Mouse (Mus musculus) G1E-ER4 (cell line): ENCODE results near the gene 4933414I15Rik. TPM values are rescaled to one million over a fixed set of nuclear protein-coding genes. Genes with fewer than 3 reads are reported as not detected.

Experiments used
- GATA1 ChIP-seq: IDR thresholded peaks from one replicate; pipeline ENCODE4 v1.8.0; 2012; ENCODE audit warnings: low read length, inconsistent platforms
- polyA plus RNA-seq: library from polyadenylated mRNA; stranded (reverse); fragments of >175 nt; gene quantifications from 2 replicates; pipeline ENCODE4 v1.2.3, GENCODE M21; 2012

The 4933414I15Rik gene
- polyA plus RNA-seq, result not detected in 2 replicates

DNA sequence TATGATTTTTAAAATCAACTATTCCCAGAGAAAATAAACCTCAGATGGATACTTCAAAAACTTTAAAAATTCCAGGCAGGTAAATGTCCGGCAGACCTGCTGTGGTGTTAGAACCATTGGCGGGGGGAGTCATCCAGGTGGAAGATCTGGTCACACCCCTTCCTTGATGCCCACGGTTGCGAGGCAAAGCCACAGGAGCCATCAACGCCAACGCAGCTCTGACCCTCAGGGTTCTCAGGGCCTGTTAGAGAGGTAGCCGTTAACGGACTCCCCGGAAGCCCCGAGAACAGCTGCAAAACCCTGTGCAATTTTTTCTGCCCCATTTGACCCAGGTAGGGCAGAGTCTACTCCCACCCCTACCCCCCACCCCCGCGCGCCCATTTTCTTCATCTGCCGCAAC is at the start of gene 4933414I15Rik:
TSS of gene 4933414I15Rik (minus strand) at position 260 of the 400 bp plus-strand sequence.
- TF ChIP-seq GATA1, result no peak

DNA sequence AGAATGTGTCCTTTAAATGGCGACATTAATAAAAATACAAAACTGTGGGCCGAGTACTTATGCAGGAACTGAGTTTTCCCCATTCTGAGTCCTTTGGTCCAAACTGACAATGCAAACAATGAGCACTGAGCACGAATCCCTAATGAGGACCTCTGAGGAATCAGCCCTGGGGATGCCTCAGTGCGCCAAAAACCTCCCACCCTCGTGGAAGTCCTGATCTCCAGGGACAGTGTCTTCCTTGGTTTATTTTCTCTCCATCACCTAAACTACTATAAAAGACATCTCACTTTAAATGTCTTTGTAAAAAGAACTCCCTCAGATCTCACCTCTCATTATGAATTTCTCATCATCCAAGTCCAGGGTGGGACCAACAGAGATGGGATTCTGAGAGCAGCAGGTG is 38.1 kb upstream of the 4933414I15Rik start, which contains the start of gene Olfr1377:
TSS of gene Olfr1377 (plus strand) at position 301 of the 400 bp plus-strand sequence.
- no peak for TF ChIP-seq GATA1

DNA sequence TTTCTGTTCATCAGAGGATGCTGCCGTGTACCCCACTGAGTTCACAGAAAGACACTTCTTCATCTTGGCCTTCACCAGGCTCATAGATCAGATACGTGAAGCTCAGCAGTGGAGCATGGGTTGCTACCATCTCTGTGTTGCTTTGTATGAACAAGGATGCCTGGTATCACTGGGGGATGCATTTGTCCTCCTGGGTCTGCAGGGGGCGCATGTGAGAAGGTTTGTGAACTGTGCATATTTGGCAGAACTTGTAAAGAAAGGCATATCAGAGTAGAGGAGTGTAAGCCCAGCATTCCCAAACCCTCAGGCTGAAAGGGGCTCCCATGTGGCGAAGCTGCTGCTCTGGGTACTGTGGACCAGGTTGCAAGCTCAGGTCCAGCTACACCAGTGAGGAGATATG is 33.7 kb upstream of the 4933414I15Rik start:
- no peak for TF ChIP-seq GATA1

DNA sequence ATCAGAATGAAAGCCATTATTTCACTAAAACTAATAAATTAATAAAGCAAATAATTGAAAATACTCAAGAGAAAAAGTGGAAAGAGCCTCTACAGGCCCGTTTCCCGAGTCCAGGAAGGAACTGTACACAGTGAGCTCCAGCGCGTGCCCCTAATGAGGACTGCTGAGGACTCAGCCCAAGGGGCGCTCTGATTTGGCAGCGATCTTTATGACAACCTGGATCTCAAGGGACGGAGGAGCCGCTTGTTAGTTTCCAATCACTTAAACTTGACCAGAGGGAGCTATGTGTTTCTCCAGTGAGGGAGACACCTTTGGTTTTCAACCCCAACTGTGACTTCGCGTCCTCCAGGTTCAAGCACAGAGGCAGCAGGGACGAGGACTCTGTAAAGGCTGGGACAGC is 22.7 kb upstream of the 4933414I15Rik start, which contains the start of gene Olfr1378:
TSS of gene Olfr1378 (plus strand) at position 301 of the 400 bp plus-strand sequence.
- TF ChIP-seq GATA1, result no peak

DNA sequence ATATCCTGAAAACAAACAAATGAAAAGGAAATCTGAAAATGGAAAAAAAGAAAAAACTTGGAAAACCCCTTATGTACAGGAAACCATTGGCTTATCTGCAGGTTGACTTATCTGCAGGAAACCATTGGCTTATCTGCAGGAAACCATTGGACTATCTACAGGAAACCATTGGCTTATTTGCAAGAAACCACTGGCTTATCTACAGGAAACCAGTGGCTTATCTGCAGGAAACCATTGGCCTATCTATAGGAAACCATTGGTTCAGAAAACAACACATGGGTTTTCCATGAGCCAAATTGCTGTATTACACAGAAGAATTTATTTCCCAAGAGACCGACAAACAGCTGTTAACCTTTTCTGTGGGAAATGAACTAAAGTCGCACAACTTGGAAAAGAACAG is 21.3 kb upstream of the 4933414I15Rik start:
- TF ChIP-seq GATA1, result no peak

DNA sequence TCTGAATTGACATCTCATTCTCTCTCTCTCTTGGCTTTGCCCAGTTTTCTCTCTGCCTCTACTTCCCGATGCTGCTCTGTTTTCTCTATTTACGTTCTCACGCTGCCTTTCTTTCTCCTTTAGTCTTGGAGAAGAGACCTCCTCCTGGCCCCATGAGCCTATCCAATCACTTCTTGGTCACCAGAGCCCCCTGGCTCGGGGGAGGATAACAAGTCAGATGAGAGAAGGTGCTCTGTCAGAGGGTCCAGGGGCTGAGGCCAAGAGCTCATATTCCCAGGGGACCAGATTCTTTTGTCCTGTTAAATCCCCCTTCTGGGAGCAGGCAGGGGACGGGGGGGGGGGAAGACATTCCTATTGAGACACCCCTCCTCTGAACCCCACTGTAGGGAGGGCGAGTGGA is 10.1 kb upstream of the 4933414I15Rik start, which contains the start of gene Prop1:
TSS of gene Prop1 (minus strand) at position 101 of the 400 bp plus-strand sequence.
- TF ChIP-seq GATA1, result no peak

DNA sequence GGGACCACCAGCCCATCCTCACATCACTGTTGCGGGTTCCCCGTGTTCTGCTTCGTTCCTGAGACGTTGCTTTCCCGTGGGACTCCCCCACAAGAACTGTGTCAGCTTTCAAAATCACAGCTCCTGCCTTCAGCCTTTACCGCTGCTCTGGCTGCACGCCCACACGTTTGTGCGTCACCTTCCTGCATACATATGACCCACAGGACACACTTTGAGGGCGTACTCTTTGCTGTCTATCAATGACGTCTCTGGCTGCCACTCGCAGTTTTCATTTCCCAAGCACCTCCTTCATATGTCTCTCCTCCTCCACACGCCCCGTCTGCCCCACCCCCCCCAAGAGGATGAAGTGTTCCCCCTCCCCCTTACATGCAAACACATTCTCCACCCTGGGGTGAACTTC is 8.7 kb upstream of the 4933414I15Rik start:
- TF ChIP-seq GATA1, result no peak

DNA sequence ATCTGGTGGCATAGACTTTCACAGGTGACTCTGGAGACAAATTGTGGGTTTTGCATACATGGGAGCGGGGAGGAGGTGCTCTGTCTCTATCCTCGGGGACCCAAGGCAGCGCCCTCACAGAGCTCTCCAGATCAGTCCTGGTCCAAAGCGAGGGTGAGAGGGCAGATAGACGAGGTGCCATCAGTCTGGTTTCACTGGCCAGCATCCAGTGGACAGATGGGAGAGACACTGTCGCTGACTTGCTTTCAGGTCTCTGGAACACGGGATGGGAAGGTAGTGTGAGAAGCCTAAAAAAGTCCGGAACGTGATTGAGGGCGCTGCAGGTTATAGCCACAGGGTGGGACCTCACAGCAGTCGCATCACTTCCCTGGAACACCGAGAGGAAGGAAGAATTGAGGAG is 1.2 kb downstream of the 4933414I15Rik start:
- TF ChIP-seq GATA1, result no peak

DNA sequence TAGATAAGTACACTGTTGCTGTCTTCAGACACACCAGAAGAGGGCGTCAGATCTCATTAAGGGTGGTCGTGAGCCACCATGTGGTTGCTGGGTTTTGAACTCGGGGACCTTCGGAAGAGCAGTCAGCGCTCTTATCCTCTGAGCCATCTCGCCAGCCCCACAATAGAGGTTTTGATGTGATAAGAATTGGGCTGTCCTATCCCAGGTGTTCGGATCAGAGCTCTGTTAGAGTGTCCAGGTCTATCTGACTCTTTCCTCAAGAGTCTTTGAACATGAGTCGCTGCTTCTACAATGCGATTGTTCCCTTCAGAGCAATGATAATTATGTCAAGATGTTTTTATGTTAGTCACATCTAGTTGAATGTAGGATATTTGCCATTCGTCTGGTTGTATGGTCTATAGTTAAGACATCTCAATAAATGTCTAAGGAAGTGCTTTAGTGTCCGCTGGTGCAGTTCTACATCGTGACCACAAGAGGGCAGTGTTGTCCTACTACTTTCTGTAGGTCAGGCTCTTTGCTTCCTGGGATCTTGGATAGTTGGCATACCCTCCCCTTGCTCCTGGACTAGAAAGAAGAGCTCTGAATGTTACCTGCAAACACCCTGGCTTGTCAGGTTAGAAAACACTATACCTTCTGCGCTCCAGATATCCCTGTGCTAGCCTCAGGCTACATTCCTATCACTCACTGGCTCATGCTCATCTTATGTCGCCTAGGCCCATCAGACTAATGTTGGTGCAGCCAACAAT is 3.8 kb downstream of the 4933414I15Rik start:
- TF ChIP-seq GATA1, result no peak

DNA sequence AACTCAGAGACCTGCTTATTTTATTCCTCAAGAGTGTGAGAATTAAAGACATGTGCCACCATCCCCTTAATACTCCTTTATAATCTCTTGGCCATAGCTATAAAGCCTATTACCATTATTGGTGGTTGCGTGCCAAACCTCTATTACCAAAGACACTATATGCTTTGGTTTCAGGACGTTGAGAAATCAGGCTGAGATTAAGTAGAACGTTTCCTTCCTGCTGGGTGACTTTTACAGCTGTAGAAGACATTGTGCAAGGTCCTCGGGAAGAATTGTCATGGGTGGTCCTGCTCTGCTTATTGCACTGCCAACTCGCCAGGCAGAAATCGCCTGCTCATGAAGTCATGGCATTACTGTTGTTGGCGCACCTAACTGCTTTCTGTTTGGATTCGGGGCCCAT is 5.1 kb downstream of the 4933414I15Rik start:
- no peak for TF ChIP-seq GATA1

DNA sequence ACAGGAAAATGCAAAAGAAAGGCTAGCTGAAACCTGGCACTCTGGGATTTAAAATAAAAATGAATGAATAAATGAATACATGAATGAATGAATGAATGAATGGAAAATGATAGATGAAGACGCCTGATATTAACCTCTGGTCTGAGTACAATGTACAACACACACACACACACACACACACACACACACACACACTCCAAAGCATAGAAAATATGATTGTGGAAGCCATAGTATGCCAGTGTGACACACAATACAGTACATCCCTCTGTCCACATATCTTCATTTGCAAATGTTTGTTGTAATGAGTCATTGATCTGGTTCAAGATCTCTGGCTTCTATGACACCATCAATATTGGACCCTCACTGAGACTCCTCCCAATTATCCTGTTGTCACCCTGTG is 11.5 kb downstream of the 4933414I15Rik start:
- TF ChIP-seq GATA1, result no peak

DNA sequence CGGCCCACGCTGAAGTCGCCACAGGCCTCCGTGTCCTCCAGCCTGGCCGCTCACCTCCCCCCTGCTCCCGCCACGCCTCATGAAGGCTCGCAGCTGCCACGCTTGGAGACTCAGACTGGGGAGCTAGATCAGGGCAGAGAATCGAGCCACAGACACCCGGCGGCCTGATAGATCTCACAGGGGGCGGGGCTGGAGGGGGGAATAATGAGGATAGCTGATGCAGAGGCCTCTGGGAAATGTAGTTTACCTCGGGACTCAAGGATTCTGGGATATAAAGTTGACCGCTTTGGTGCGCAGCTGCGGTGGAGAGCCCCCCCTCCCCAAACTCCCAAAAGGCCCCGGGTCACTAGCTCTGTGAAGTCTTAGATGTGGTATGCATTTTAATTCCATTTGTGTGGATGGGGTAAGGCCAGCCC is 12.1 kb downstream of the 4933414I15Rik start, which contains the start of gene Zfp354b:
TSS of gene Zfp354b (minus strand) at position 183 of the 416 bp plus-strand sequence.
- TF ChIP-seq GATA1, result no peak

DNA sequence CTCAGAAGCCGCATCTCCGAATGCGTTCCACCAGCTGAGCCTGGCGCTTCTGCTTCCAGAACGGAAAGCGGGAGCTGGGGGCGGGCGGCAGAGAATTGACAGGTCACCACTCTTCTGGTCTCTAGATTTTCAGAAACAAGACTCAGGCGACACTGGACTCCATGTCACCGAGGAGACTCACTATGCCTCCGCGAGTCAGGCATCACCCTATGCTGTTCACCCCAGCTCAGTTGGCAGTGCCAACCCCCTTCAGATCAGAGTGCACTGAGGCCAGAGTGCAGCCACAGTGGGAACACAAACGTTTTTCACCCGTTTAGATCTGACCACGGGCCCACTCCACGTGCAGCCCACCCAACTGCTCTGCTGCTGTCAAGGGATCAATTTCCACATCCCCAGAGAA is 12.5 kb downstream of the 4933414I15Rik start:
- TF ChIP-seq GATA1, result no peak

DNA sequence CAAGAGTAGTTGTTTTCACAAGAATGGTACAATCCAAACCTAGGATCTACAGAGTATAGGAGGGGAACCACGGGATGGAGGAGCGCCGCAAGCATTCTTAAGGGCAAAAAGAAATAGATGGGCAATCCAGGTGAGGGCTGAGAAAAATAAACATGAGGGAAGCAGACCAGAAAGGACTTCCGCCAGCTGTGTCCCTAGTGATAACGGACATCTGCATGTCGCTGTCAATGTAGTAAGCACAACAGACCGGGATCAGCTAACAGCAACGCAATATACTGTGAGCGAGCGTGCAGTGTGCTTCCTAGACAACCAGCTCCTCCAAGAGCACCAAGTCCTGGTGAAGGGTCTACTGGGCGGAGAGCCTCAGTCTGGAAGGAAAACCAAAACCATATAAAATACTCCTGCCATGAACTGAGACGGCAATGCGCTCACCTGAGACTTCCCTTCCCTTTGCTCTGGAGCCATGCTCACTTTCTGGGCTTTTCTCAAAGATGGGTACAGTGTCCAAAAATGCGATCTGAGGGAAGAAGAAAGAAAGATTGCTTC is 13.0 kb downstream of the 4933414I15Rik start:
- no peak for TF ChIP-seq GATA1

DNA sequence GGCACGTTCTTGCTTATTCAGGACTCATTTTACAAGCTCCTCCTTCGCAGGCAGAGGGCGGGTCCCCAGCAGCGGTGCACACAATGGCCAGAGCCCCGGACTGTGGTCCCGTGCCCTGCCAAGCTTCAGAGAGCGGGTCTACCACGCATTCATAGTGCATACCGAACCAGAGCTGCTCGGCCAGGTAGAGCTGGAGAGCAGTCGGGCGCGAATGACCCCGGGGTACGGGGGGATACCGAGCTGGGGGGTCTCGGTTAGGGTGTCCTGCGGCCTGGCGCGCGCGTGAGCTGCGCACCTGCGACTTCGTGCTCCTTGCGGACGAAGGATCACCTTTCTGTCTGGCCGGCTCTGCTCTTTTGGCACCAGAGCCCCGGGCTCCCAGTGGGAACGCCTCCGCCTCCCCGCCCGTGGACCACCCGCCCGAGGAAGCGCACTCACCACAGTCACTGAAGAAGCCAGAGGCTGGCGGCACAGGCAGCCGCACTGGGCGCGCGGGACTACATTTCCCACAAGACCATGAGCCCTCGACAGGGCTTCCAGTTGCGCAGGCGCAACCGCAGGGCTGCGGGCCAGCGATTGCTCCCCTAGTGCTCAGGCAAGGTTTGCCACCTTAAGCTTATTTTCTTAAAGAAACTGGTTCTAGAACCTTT is 27.8 kb downstream of the 4933414I15Rik start, which contains the start of gene Zfp2:
TSS of gene Zfp2 (minus strand) at position 495 of the 650 bp plus-strand sequence.
- no peak for TF ChIP-seq GATA1

DNA sequence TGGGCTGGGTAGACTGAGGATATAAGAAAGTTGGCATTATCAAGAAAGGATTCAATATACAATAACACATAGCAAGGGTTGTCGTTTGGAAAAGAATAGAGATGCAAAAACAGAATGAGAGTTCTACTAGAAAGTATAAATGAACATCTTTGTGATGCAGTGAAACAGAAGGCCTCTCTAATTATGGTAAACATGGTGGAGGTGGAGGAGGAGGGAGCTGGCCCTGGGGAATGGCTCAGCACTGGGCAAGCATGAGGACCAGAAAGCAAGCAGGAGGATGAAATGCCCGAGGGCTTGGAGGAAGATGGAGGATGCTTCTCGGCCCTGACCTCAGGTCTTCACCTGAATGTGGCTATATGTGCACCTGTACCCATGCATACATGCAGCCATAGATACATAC is 29.1 kb downstream of the 4933414I15Rik start:
- no peak for TF ChIP-seq GATA1

DNA sequence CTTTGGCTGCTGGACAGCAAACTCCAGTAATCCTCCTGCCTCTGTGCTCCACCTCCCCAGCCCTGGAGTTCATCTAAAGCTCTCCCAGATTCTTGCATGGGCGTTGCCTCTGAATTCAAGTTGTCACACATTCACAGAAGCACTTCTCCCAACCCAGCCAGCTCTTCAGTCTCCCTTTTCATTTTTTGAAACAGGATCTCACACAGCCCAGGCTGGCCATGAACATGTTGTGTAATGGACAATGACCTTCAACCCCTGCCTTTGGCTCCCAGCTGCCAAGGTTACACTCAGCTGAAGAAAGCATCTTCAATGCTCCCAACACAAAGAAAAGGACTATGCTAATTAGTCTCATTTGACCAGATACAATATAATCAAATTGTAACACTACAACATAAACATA is 30.3 kb downstream of the 4933414I15Rik start:
- no peak for TF ChIP-seq GATA1
